Mouse (Mus musculus): ENCODE results near the gene Dcaf4.

The Dcaf4 gene

GRCm38 (mm10) chr12:83495961-83496282, 24.3 kb upstream of the Dcaf4 start:
- DNase-seq (ENCODE audit: low spot score in 2 of 2) = no peak

GRCm38 (mm10) chr12:83496336-83496735, 23.9 kb upstream of the Dcaf4 start:
- no peak for DNase-seq (ENCODE audit: low spot score in 2 of 2)

- DNase-seq (ENCODE audit: low spot score in 2 of 2) = no peak
Observed at GRCm38 (mm10) chr12:83496736-83497135, 23.5 kb upstream of the Dcaf4 start.

- DNase-seq (ENCODE audit: low spot score in 2 of 2) = no peak
Observed at GRCm38 (mm10) chr12:83497959-83498358, 22.3 kb upstream of the Dcaf4 start.

GRCm38 (mm10) chr12:83499256-83499655, 21.0 kb upstream of the Dcaf4 start:
- no peak for DNase-seq (ENCODE audit: low spot score in 2 of 2)

- peak; percentile 29 to 42 for DNase-seq (ENCODE audit: low spot score in 2 of 2)
Observed at GRCm38 (mm10) chr12:83502190-83502589, 18.1 kb upstream of the Dcaf4 start.

GRCm38 (mm10) chr12:83506543-83506942, 13.7 kb upstream of the Dcaf4 start:
- DNase-seq (ENCODE audit: low spot score in 2 of 2) = no peak

GRCm38 (mm10) chr12:83510586-83510985, 9.7 kb upstream of the Dcaf4 start:
- DNase-seq (ENCODE audit: low spot score in 2 of 2) = no peak

GRCm38 (mm10) chr12:83512783-83513182, 7.5 kb upstream of the Dcaf4 start:
- DNase-seq (ENCODE audit: low spot score in 2 of 2) = no peak

- DNase-seq (ENCODE audit: low spot score in 2 of 2) = no peak
Observed at GRCm38 (mm10) chr12:83513185-83513584, 7.1 kb upstream of the Dcaf4 start.

- DNase-seq (ENCODE audit: low spot score in 2 of 2) = no peak
Observed at GRCm38 (mm10) chr12:83514216-83514615, 6.0 kb upstream of the Dcaf4 start.

- no peak for DNase-seq (ENCODE audit: low spot score in 2 of 2)
Observed at GRCm38 (mm10) chr12:83517580-83517979, 2.7 kb upstream of the Dcaf4 start.

- DNase-seq (ENCODE audit: low spot score in 2 of 2) = no peak
Observed at GRCm38 (mm10) chr12:83521083-83521482, 817 bp downstream of the Dcaf4 start.

GRCm38 (mm10) chr12:83523056-83523455, 2.8 kb downstream of the Dcaf4 start:
- no peak for DNase-seq (ENCODE audit: low spot score in 2 of 2)

- no peak for DNase-seq (ENCODE audit: low spot score in 2 of 2)
Observed at GRCm38 (mm10) chr12:83523892-83524291, 3.6 kb downstream of the Dcaf4 start.

- no peak for DNase-seq (ENCODE audit: low spot score in 2 of 2)
Observed at GRCm38 (mm10) chr12:83524329-83524728, 4.1 kb downstream of the Dcaf4 start.

- no peak for DNase-seq (ENCODE audit: low spot score in 2 of 2)
Observed at GRCm38 (mm10) chr12:83525822-83526544, 5.7 kb downstream of the Dcaf4 start.

GRCm38 (mm10) chr12:83527816-83528215, 7.5 kb downstream of the Dcaf4 start:
- DNase-seq (ENCODE audit: low spot score in 2 of 2) = no peak

- DNase-seq (ENCODE audit: low spot score in 2 of 2) = no peak
Observed at GRCm38 (mm10) chr12:83528665-83529064, 8.4 kb downstream of the Dcaf4 start.

- no peak for DNase-seq (ENCODE audit: low spot score in 2 of 2)
Observed at GRCm38 (mm10) chr12:83531992-83532391, 11.7 kb downstream of the Dcaf4 start.

- DNase-seq (ENCODE audit: low spot score in 2 of 2) = no peak
Observed at GRCm38 (mm10) chr12:83532966-83533365, 12.7 kb downstream of the Dcaf4 start.

GRCm38 (mm10) chr12:83534190-83534589, 13.9 kb downstream of the Dcaf4 start:
- DNase-seq (ENCODE audit: low spot score in 2 of 2) = no peak

- no peak for DNase-seq (ENCODE audit: low spot score in 2 of 2)
Observed at GRCm38 (mm10) chr12:83535428-83535827, 15.2 kb downstream of the Dcaf4 start.

GRCm38 (mm10) chr12:83536039-83536438, 15.8 kb downstream of the Dcaf4 start:
- DNase-seq (ENCODE audit: low spot score in 2 of 2) = no peak
